Mouse (Mus musculus) forelimb bud, embryonic 11.5 days (tissue): Measurements from ENCODE around the gene Tacc2.
A peak's percentile ranks its signal among the peaks of the same experiment; 100 is the strongest.
"Not testable (repeated sequence)": the region's sequence is repeated elsewhere in the genome, so short reads cannot be mapped to it uniquely, and the experiment has no call there.

Experiments used
- DNase-seq: peaks from one replicate; pipeline ENCODE4 v3.0.0-alpha.2; 2012; ENCODE audit warnings: low read depth, low spot score

Gene Tacc2

DNA sequence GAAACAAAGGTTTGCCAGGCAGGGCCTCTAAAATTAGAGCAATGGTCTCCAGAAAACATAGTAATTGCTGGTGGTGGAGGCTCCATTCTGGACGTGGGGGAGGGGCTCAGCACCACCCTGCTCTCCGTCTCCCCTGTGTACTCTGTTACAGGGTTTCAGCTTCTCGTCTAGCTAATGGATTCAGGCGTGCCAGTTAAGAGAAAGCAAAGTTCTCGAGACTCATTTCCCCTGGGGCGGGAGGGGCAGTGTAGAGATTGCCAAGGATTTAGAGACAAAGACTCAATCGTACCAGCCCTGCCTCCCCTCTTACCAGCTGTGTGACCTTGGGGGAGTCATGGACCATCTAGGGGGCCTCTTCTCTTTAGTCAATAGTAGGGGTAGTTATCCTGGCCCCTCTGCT lies 72.0 kb downstream of the Tacc2 start:
- DNase-seq, result no peak

DNA sequence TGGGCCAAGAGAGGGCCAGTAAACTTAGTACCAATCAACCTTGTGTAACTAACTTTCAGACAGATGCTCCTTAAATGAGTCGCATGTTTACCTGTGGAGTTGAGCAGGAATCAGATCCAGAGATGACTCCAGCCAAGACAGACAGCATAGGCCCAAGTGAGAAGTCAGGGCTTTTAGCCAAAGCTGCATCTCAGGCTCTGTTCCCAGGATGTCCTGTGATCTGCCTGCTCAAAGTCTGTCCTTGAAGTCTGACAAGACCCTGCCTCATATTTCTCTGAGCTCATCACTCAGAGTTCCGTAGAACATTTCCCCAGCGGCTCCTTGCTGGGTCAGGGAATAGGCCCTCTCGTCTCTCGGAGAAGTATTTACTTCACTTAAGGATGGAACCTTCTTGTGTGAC lies 73.4 kb downstream of the Tacc2 start:
- DNase-seq, result no peak

DNA sequence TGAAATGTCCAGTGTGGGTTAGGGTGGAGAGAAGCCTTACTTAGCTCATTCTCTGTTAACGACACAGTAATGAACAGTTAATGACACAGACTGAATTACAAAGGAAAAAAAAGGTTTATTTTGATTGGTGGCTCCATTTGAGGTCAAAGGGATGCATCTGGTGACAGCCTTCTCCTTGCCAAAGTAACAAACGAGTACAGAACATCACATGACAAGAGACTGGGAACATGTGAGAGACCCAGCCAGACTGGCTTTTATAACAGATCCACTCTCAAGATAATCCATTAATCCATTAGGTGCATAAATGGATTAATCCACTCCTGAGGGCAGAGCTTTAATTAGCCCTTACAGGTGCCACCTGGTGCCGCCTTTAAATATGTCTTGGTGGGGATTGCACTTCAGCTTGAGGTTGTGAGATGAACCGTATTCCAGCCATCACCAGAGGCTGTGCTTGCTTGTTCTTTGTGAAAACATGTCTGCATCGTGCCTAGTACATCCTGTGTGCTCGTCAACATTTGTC lies 75.9 kb downstream of the Tacc2 start:
- DNase-seq, result no peak

DNA sequence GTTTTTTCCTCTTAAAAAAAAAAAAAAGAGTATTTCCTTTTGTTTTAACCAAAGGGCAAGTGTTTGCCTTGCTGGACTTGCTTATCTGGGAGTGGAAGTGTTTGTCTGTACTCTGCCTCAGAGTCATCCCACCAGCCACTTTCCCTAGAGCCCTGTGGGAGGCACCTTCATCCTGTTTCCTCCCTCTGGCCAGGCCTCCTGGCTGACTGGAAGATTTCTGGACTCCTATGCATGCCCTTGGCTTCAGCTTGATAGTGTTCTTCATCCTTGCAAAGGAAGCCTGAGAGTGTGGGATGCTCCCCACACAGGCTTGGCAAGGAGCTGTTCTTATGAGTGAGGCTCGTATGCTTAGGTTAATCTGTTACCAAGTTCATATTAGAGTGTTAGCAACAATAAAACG lies 77.3 kb downstream of the Tacc2 start:
- no peak for DNase-seq

DNA sequence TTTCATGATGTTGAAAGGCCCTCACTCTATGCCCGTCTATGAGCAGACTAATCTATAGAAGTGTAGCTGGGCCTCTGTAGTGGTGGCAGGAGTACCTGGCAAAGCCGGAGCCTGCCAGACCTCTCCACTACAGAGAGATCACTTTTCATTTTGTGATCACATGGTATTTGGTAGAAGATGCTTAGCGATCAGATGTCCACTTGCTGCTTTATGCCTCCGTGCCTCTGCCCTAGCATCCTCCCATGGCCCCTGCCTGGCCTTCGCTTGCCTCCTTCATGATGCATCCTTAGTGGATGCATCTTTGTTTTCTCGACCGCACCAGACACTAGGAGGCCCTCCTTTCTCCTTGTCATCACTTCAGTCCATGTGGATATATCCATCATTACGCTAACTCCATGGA lies 79.7 kb downstream of the Tacc2 start:
- no peak for DNase-seq

DNA sequence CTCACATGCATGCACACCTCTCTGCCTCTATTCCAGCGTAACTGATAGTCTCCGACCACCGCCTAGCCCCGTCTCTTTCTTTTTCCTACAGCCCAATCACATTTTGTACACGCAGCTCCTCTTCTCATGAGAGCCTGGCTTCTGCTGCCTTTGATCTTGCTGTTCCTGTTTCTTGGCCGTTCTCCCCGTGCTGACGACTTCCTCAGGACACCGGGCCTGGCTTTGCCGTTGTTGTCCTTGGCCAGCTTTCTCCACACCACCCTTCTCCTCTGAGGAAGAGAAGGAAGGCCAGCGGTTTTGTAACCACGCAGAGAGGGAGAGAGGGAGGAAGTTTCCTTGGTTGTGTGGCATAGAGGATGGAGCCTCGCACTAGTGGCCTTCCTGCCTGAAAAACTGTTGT lies 80.5 kb downstream of the Tacc2 start:
- DNase-seq, result no peak

DNA sequence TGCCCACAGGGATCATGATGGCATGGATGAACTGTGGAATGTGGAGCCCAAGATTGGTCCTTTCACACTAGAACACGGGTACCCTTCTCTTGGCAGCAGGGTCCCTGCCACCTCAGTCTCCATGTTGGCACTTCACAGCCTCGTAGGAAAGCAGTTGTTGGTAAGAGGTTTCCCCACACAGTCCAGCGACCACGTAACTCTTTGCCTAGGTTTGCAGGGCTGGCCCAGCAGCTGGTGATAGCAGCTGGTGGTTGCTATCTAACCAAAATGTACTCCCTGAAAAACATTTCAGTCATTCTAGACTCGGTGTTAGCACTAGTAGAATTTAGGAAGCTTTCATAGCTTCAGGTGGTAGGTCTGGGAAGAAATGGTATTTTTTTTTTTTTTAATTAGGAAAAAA lies 81.9 kb downstream of the Tacc2 start:
- no peak for DNase-seq

DNA sequence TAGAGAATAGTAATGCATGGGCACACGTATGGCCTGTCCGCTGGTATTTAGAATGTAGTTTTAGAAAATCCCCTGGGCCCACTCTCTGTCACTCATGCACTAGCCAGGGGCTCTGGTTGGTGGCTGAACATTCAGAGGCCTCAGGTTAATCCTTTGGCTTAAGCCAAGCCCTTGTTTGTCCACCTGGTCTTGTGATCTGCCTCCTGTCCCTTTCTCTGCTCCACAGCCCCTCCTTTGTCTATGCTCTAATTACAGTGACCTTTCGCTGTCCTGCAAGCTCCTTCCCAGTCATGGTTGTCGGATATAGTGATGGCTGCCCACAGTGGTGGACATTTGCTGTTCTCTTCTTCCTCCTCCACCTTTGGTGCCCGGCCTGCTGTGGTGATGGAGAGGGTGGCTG lies 85.0 kb downstream of the Tacc2 start:
- no peak for DNase-seq

DNA sequence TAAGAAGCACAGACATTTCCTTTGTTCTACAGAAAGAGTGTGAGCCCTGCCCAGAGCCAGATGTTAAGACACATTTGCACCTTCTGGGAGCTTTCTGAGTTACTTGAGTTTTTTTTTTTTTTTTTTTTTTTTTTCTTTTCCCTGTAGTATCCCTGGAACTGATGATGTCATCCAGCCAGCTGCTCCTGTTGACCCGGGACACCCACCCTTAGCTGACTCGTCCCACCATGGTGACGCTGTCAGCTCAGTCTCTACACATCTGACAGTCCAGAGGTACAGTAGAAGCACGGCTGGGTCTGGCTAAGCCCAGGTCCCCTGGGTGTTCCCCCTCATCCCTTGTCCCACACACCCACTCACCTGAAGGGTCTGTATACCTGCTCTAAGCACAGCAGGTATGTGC lies 85.6 kb downstream of the Tacc2 start:
- no peak for DNase-seq

DNA sequence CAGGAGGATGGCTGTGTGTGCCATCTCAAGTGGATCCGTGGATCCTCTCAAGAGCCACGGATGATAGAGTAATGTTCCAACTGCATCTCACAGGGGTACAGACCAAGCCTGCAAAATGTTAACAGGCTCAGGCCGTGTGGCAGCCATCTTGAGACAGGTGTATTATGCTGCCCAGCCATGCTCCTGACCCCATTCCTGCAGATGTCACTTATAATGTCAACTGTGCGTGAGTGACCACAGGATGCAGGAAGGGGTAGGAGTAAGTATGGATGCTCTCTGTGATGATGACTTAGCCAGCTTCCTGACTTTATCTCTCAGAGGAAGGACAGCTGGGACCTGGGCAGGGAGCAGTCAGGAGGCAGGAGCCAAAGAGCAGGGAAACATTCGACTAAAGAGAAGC lies 86.8 kb downstream of the Tacc2 start:
- DNase-seq, result no peak

DNA sequence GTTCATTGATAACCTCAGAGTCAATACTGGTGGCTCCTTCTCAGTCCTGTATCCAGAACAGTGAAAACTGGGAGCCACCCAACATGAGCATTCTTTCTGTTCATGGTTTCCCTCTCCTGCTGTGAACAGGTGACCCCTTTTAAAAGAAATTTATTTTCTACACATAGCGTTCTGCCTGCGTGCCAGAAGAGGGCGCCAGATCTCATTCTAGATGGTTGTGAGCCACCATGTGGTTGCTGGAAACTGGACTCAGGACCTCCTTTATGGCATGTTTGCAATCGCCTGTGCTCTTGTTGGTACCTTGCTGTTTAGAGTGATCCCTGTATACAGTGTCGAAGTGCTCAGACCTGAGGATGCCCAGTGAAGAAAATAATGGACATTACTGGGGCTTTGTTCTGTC lies 87.4 kb downstream of the Tacc2 start:
- DNase-seq, result no peak

DNA sequence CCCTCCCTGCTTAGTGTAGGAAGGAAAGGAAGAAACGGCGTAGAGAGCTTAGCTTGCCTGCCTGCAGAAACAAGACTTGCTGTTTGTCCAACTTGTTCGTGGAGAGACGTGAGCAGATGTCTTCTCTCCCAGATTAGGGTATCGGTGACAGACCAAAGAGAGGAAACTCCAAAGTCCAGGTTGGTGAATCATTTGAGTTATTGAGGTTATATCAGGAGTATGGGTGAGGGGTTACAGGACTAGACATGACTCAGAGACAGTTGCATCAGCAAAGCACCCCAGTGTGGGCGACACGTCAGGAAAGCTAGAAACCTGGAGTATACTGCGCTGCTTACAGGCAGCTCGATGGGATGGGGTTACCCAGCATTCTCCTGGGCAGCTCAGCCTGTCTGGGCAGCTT lies 88.1 kb downstream of the Tacc2 start:
- DNase-seq, result no peak

DNA sequence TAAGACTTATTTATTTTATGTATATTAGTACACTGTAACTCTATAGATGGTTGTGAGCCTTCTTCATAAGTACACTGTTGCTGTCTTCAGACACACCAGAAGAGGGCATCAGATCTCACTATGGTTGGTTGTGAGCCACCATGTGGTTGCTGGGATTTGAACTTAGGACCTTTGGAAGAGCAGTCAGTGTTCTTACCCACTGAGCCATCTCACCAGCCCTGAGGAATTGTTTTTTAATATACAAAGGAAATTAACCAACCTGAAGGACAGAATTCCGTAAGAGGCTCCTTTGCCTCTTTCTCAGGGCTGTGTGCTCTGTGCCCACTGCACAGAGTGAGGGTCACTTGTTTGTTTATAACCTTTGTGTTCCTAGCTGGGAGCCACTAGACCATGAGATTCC lies 90.8 kb downstream of the Tacc2 start:
- DNase-seq, result not testable (repeated sequence)

DNA sequence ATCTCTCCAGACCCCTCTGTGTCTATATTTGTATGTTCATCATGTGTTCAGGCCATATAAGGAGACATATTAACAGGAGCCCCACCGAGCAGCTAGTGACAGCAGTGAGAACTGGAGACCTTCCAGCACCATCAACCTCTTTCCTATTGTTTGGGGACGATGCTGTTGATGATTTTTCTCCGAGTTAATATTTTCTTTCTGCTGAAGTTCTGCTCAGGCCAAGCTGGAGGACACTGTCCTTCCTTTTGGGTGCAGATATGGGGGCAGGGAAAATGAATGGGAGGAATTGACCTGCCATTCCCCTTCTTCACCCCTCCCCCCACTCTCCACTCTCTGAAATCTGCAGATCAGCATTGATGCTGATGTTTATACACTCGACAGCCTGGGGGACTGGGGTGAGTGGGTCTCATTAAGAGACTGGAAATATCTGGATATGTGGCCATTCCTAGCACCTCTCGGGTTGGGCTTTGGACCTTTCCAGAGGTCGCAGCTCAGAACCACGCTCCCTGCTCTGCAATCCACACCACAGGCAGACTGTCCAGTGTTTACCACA lies 91.6 kb downstream of the Tacc2 start:
- DNase-seq, result no peak

DNA sequence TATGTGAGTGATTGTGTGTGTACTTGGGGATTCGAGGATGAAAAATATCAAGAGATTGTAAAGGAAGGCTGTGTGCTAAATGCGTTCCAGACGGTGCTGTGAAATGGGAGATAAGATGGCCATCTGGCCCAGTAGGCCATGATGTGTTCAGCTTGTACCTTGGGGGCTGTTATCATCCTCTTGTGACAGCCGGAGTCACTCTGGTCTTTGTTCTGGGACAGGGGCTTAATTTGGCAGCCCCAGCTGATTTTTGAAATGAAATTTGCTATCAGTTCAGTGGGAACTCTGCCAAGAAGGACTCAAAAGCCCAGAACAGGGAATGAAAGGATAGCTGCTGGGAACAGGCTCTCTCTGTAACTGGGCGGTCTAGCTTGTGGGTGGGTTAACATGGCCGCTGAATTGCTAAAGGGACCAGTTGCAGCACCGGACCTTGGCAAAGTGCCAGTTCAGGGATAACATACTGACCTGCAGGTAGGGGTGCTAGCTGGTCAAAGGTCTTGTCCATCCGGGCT lies 92.2 kb downstream of the Tacc2 start:
- DNase-seq, result no peak

DNA sequence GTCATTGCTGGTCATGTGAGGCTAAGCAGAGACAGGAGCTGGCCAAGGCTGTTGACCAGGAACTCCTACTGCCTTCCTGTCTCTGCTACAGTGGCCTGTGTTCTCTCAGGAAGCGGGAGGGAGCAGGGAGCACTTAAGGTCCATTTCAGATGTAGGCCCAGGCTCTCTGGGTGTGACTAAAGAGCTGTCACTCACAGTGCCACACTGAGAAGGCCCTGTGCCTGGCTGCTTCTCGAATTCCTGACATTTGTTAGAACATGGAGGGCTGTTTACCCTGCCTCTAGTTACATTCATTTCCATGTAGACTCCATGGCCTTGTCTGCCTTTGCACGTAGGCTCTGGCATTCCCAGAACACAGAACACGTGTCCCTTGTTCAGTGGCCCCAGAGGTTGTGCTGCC lies 93.1 kb downstream of the Tacc2 start:
- no peak for DNase-seq

DNA sequence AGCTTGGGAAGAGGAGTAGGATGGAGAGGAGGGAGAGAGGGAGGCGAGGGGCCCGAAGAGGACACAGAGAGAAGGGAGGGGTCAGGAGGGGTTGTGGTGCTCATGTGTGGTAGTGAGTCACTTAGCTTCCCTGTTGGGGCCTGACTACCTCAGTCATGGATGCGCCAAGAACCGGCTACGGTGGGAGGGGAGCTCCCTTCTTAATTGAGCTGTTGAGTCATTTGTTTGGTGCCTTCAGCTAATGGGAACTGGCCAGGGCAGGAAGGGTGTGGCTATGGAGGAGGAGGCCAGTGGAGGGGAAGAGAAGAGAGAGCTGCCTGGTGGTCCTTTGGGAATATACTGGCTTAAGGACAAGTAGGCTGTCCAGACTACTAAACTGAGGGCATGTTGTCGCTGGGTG lies 94.1 kb downstream of the Tacc2 start:
- no peak for DNase-seq

DNA sequence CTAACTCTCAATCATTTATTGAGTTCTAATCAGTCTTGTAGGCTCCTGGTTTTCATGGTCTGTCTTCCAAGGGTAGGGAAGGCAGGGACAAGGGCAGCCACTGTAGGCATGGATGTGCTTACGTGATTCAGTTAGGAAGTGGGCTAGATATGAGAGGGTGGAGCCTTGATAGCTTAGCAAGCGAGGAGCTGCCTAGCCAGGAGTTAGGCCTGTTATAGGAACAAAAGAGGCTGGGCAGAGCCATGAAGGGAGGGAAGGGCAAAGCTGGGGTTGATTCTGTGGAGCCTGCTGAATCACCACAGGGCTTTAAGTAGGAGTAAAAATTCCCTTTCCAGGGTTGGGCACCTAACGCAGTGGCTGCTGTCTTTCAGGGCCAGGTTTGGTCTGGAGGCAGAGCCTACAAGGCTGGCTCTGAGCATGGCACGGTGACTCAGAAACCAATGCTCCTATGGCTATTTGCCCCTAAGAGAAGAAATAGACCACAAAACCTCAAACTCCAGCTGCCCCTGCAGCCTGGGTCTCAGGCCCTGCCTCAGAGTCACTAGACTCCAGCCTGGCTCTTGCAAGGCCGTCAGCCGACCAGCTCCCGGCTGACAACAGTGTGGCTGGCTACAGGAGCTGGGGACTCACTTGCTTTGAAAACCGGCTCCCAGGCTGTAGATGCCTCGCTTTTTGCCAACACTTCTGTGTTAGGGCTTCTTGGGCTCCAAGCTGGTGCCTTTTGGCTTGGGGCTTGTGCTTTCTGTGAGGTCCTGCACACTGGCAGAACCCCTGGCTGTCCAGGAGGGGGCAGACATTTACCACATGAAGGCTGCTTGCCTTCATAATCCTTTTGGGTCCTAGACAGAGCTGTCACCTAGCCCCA lies 96.2 kb downstream of the Tacc2 start:
- DNase-seq, result peak; percentile 49

DNA sequence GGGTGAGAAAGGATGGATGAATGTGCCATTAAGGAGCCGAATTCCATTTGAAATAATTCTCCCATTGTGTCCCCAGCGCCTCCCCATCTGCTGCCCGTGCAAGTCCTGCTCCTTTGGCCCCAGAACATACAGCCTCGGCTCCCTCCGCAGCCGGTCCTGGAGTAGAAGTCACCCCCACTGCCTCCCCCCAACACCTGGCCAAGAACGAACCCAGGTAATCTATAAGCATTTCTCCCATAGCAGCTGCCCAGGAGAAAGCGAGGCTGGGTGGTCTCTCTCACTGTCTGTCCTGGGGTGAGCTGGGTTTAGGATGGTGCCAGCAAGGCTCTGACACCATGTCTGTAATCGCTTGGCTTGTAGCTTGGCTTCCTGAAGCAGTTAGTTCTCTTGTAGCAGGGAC lies 97.3 kb downstream of the Tacc2 start:
- no peak for DNase-seq

DNA sequence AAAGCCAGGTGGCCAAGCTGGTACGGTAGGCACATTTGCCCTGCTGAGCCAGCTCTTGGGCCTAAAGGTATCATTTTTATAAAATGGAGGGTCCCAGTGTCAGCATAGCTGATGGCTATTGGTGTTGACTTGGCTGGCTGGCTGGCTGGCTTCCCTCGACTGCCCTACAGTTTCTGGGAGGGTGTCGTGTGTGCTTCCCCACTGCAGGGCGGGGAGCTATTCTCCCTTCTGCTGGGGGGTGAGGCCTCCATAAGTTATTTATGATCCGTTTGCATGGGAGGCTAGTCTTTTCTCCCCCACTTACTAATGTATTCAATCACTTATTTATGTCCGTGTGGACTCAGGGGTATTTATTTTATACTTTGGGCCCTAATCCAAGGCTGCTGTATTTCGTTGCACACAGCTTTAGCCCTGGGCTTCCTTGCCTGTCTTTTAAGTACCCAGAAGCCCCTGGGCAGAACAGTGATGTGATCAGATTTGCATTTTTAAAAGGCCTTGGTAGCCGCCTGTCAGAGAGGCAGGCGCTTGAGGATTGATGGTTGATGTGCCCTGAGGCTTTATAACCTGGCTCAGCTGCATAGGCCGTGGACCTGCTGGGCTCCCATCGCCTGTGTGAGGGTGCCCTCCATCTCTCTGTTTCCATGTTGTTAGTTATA lies 99.8 kb downstream of the Tacc2 start:
- DNase-seq, result no peak

DNA sequence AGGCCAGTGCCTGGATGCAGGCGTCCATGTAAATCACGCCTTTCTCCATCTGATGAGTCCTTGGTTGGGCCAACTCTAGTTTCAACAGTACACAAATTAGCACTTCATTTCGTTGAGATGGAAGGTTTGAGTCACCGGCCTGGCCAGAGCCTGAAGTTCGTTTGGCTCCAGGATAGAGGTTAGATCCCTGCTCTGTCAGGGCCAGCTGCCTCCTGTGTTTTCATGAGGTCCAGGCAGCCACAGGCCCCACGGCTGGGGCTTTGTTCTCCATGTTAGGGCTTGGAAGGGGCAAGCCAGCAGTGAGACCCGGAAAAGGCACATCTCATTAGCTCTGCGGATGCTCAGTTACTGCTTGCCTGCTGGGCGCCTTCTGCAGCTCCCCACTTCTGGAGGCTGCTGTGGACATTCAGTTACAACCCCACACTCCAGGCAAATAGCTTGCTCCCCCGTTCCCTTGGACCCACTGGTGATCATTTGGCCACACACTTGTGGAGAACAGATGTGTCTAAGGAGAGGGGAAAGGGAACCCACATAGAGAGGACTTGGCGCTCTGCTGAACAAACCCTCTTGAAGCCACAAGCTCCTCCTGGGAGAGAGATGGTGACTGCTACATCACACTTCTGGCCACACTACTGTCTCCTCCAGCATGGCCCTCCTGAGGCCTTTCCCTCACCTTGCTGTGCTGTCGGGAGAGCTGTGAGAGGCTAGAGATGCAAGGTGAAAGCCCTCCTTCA lies 100.5 kb downstream of the Tacc2 start:
- DNase-seq, result no peak

DNA sequence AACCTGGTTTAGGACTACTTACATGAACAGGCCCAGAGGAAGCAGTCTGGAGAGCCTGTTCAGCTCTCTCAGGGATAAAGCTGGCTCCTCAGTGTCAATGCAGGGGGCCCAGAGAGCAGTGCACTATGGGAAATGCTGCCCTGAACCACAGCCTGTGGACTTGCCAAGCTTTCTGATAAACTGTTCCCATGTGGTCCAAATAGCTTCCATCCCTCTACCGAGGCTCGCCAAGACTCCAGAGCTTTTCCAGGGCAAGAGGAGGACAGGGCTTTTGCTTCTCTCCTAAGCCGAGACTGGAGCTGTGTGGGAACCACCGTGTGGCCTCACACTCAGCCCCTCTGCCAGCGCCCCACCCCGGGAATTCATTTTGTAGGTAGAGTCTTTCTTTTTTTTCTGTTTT lies 101.2 kb downstream of the Tacc2 start:
- no peak for DNase-seq
